Mouse (Mus musculus) heart, embryonic 12.5 days (tissue): ENCODE measurements around the gene Fras1. TPM values are rescaled to one million over a fixed set of nuclear protein-coding genes. Genes with fewer than 3 reads are reported as not detected.

Experiments used
- ATAC-seq: fragments of 200-750 bp; cut with Nextera tagmentation; 2 replicates; pipeline ENCODE4 v1.8.0; 2017; ENCODE audit warnings: moderate TSS enrichment, moderate library complexity; ENCODE audit not compliant: insufficient number of reproducible peaks, low FRiP score
- H3K27ac ChIP-seq: fragments of 300-500 bp; sonication (generic); 2 replicates; pipeline ENCODE4 v1.5.1; 2016; ENCODE audit warnings: mild to moderate bottlenecking, moderate library complexity; ENCODE audit not compliant: poor library complexity, severe bottlenecking
- H3K27me3 ChIP-seq: fragments of 300-500 bp; sonication (generic); replicated peaks from 2 replicates; pipeline ENCODE4 v1.6.1; 2016; ENCODE audit warnings: mild to moderate bottlenecking, moderate library complexity
- H3K36me3 ChIP-seq: fragments of 300-500 bp; sonication (generic); 2 replicates; pipeline ENCODE4 v1.6.1; 2016; ENCODE audit warnings: mild to moderate bottlenecking, moderate library complexity
- H3K4me1 ChIP-seq: fragments of 300-500 bp; sonication (generic); replicated peaks from 2 replicates; pipeline ENCODE4 v1.6.1; 2016; ENCODE audit warnings: mild to moderate bottlenecking
- H3K4me2 ChIP-seq: fragments of 300-500 bp; sonication (generic); 2 replicates; pipeline ENCODE4 v1.6.1; 2016; ENCODE audit warnings: mild to moderate bottlenecking, moderate library complexity
- H3K4me3 ChIP-seq: fragments of 300-500 bp; sonication (generic); 2 replicates; pipeline ENCODE4 v1.5.1; 2016; ENCODE audit warnings: mild to moderate bottlenecking
- H3K9ac ChIP-seq: fragments of 300-500 bp; sonication (generic); 2 replicates; pipeline ENCODE4 v1.6.1; 2016; ENCODE audit warnings: mild to moderate bottlenecking, moderate library complexity
- H3K9me3 ChIP-seq: fragments of 300-500 bp; sonication (generic); replicated peaks from 2 replicates; pipeline ENCODE4 v1.6.1; 2016; ENCODE audit warnings: mild to moderate bottlenecking, moderate library complexity
- WGBS: fragments of 180-500 bp; shearing (Covaris S2); methylation state at CpG from one replicate; pipeline ENCODE4 v1.1.7; 2016; 5-methylcytosine and 5-hydroxymethylcytosine counted together
- polyA plus RNA-seq: library from polyadenylated mRNA; unstranded; fragments of >200 nt; fragmentation: Nextera tagmentation; extraction: Ambion mirVana; gene quantifications from 2 replicates; pipeline ENCODE4 v1.2.1, GENCODE M21; 2016

The Fras1 gene
- polyA plus RNA-seq = 21.2 and 22.8 TPM in 2 replicates

- ATAC-seq = peak; percentile 63
- Histone ChIP-seq H3K9me3 (no peaks in the 10 kb centered on the region), H3K27ac (peak within 1 kb of the TSS; percentile 64), H3K4me2 (peak within 1 kb of the TSS; percentile 85), H3K4me3 (peak within 1 kb of the TSS; percentile 72), H3K36me3 (no peaks in the 10 kb centered on the region), H3K4me1 (peaks cover 17% of the 10 kb centered on the region), H3K9ac (peak within 1 kb of the TSS; percentile 80), H3K27me3 (no peaks in the 10 kb centered on the region)
- WGBS = under 1% methylated on average over 16 of the region's 16 CpGs
These were observed at the start of gene Fras1 for GRCm38 (mm10) chr5:96373567-96373985. Fras1 (plus strand) TSS chr5:96373955.

- H3K9ac ChIP-seq = no peak overlapping the region
- H3K27ac ChIP-seq = no peak overlapping the region
- no peak for ATAC-seq
- H3K36me3 ChIP-seq = no peaks in the 10 kb centered on the region
- no peaks in the 10 kb centered on the region for H3K4me1 ChIP-seq
- no peak overlapping the region for H3K4me3 ChIP-seq
- H3K4me2 ChIP-seq = no peak overlapping the region
- no peaks in the 10 kb centered on the region for H3K9me3 ChIP-seq
- H3K27me3 ChIP-seq = no peaks in the 10 kb centered on the region
- WGBS = 73% methylated on average over 25 of the region's 25 CpGs
These were observed 42.6 kb upstream of the Fras1 start for GRCm38 (mm10) chr5:96331048-96331737.

- no peak overlapping the region for H3K9ac ChIP-seq
- ATAC-seq = no peak
- WGBS = 76% methylated on average over 5 of the region's 5 CpGs
These were observed 42.1 kb upstream of the Fras1 start for GRCm38 (mm10) chr5:96331738-96332070.

GRCm38 (mm10) chr5:96333963-96334362 lies 39.8 kb upstream of the Fras1 start:
- no peaks in the 10 kb centered on the region for H3K36me3 ChIP-seq
- H3K4me2 ChIP-seq = no peak overlapping the region
- WGBS = 66% methylated on average over 3 of the region's 3 CpGs
- H3K4me3 ChIP-seq = no peak overlapping the region
- H3K9ac ChIP-seq = no peak overlapping the region
- no peak overlapping the region for H3K27ac ChIP-seq
- no peak for ATAC-seq
- H3K9me3 ChIP-seq = no peaks in the 10 kb centered on the region
- no peaks in the 10 kb centered on the region for H3K27me3 ChIP-seq
- H3K4me1 ChIP-seq = no peaks in the 10 kb centered on the region

More at GRCm38 (mm10) chr5:96331738-96332070, 42.1 kb upstream of the Fras1 start:
- no peaks in the 10 kb centered on the region for H3K9me3 ChIP-seq
- no peak overlapping the region for H3K4me3 ChIP-seq
- no peaks in the 10 kb centered on the region for H3K4me1 ChIP-seq
- H3K4me2 ChIP-seq = no peak overlapping the region
- H3K27ac ChIP-seq = no peak overlapping the region
- H3K36me3 ChIP-seq = no peaks in the 10 kb centered on the region
- no peaks in the 10 kb centered on the region for H3K27me3 ChIP-seq

DNA sequence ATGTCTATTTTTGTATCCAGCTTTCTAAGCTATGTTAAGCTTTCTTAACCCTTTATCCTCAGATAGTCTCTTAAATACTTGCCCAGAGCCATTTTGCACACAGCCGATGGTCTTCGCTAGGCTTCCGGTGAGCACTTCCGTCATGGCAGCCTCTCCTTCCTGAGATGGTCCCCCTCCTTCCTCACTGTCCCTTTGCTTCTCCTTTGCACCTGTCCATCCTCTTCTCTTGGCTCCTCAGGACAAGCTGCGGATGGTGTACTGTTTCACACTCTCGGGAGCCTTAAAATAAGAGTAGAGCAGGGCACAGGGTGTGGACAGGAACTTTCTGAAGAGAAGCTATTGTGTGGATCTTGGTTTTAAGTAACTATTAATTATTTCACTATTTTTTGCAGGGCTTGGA lies 33.2 kb upstream of the Fras1 start:
- no peaks in the 10 kb centered on the region for H3K36me3 ChIP-seq
- no peak overlapping the region for H3K27ac ChIP-seq
- H3K9me3 ChIP-seq = no peaks in the 10 kb centered on the region
- H3K9ac ChIP-seq = no peak overlapping the region
- 92% methylated on average over 6 of the region's 6 CpGs for WGBS
- no peaks in the 10 kb centered on the region for H3K4me1 ChIP-seq
- no peak overlapping the region for H3K4me2 ChIP-seq
- H3K4me3 ChIP-seq = no peak overlapping the region
- H3K27me3 ChIP-seq = no peaks in the 10 kb centered on the region
- no peak for ATAC-seq

GRCm38 (mm10) chr5:96344983-96345382 lies 28.8 kb upstream of the Fras1 start:
- no peak overlapping the region for H3K27ac ChIP-seq
- no peak overlapping the region for H3K4me2 ChIP-seq
- no peak for ATAC-seq
- no peaks in the 10 kb centered on the region for H3K27me3 ChIP-seq
- H3K4me3 ChIP-seq = no peak overlapping the region
- H3K4me1 ChIP-seq = no peaks in the 10 kb centered on the region
- 68% methylated on average over 2 of the region's 2 CpGs for WGBS
- H3K9me3 ChIP-seq = no peaks in the 10 kb centered on the region
- H3K9ac ChIP-seq = no peak overlapping the region
- H3K36me3 ChIP-seq = no peaks in the 10 kb centered on the region

DNA sequence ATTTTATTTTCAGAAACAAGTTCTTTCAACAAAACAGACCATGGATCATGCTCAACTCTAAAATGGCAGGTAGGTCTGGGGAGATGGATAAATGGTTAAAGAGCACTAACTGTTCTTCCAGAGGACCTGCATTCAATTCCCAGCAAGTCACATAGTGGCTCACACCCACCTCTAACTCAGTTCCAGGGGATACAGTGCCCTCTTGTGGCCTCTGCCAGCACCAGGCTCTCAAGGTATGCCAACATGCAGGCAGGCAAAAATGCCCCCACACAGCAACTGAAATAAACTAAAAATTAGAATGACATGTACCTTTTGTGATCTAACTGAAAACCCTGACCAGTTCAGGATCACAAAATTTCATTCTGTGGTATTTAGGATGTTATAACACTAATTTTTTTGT lies 21.8 kb upstream of the Fras1 start:
- Histone ChIP-seq H3K9ac (no peak overlapping the region), H3K9me3 (peaks cover 3% of the 10 kb centered on the region; the same call in 1 of the 2 replicates), H3K4me3 (no peak overlapping the region), H3K27ac (no peak overlapping the region), H3K4me1 (no peaks in the 10 kb centered on the region), H3K36me3 (no peaks in the 10 kb centered on the region), H3K4me2 (no peak overlapping the region), H3K27me3 (no peaks in the 10 kb centered on the region)
- ATAC-seq = no peak

GRCm38 (mm10) chr5:96363950-96364349 lies 9.8 kb upstream of the Fras1 start:
- H3K4me3 ChIP-seq = no peak overlapping the region
- WGBS = 51% methylated on average over 4 of the region's 4 CpGs
- no peak overlapping the region for H3K27ac ChIP-seq
- H3K27me3 ChIP-seq = no peaks in the 10 kb centered on the region
- no peak for ATAC-seq
- no peaks in the 10 kb centered on the region for H3K9me3 ChIP-seq
- H3K36me3 ChIP-seq = no peaks in the 10 kb centered on the region
- H3K4me1 ChIP-seq = peaks cover 10% of the 10 kb centered on the region
- H3K4me2 ChIP-seq = no peak overlapping the region
- no peak overlapping the region for H3K9ac ChIP-seq

DNA sequence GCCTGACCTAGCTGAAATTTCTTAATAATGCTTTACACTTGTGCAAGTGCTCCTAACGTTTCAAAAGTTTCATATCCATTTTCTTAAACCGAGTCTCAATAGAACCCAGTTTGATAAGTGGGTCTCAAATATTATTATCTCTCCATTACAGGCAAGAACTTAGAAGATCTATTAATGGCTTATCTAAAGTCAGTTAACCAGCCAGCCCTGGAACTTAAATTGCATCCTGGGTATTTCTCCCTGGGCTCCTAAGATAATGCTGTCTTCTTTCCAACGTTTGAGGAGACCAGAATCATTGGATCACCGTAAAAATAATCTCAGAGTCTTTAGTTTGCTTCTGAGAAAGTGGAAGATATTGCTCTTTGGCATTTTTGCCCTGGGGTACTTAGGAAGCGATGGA lies 8.2 kb upstream of the Fras1 start:
- Histone ChIP-seq H3K4me1 (peaks cover 10% of the 10 kb centered on the region), H3K9ac (no peak overlapping the region), H3K4me2 (no peak overlapping the region), H3K4me3 (no peak overlapping the region), H3K9me3 (no peaks in the 10 kb centered on the region), H3K27ac (no peak overlapping the region), H3K27me3 (no peaks in the 10 kb centered on the region), H3K36me3 (no peaks in the 10 kb centered on the region)
- 52% methylated on average over 5 of the region's 5 CpGs for WGBS
- ATAC-seq = no peak

GRCm38 (mm10) chr5:96367260-96367659 lies 6.5 kb upstream of the Fras1 start:
- H3K4me2 ChIP-seq = no peak overlapping the region
- no peak overlapping the region for H3K4me3 ChIP-seq
- H3K27ac ChIP-seq = no peak overlapping the region
- no peaks in the 10 kb centered on the region for H3K36me3 ChIP-seq
- ATAC-seq = no peak
- no peaks in the 10 kb centered on the region for H3K27me3 ChIP-seq
- H3K9ac ChIP-seq = no peak overlapping the region
- H3K9me3 ChIP-seq = no peaks in the 10 kb centered on the region
- peaks cover 10% of the 10 kb centered on the region for H3K4me1 ChIP-seq

GRCm38 (mm10) chr5:96373106-96373505 lies 649 bp upstream of the Fras1 start:
- no peak for ATAC-seq
- Histone ChIP-seq H3K27ac (peak overlapping the region; percentile 64), H3K4me2 (peak overlapping the region; percentile 85), H3K4me1 (peaks cover 17% of the 10 kb centered on the region), H3K4me3 (peak overlapping the region; percentile 72), H3K9ac (peak overlapping the region; percentile 49), H3K9me3 (no peaks in the 10 kb centered on the region), H3K27me3 (no peaks in the 10 kb centered on the region), H3K36me3 (no peaks in the 10 kb centered on the region)
- WGBS = 22% methylated on average over 6 of the region's 6 CpGs
